Mouse (Mus musculus) telencephalon, adult 2 months (tissue): ENCODE data around the gene Il1a.
A peak's percentile ranks its signal among the peaks of the same experiment; 100 is the strongest.

Source experiments
- DNase-seq: peaks from one replicate; pipeline ENCODE4 v3.0.0-alpha.2; 2011; ENCODE audit warnings: low read depth, low spot score

The Il1a gene

GRCm38 (mm10) chr2:129263073-129263472 lies 46.7 kb downstream of the Il1a start:
- DNase-seq: peak; percentile 15

GRCm38 (mm10) chr2:129261151-129261794 lies 48.5 kb downstream of the Il1a start:
- DNase-seq: no peak

GRCm38 (mm10) chr2:129260646-129261045 lies 49.1 kb downstream of the Il1a start:
- no peak for DNase-seq

GRCm38 (mm10) chr2:129258475-129259211 lies 51.1 kb downstream of the Il1a start:
- DNase-seq: peak; percentile 62

- DNase-seq: no peak
These were observed 51.7 kb downstream of the Il1a start for GRCm38 (mm10) chr2:129258056-129258455.

GRCm38 (mm10) chr2:129256006-129256405 lies 53.8 kb downstream of the Il1a start:
- DNase-seq: no peak

GRCm38 (mm10) chr2:129254076-129254475 lies 55.7 kb downstream of the Il1a start:
- DNase-seq: no peak

GRCm38 (mm10) chr2:129253631-129253970 lies 56.2 kb downstream of the Il1a start:
- DNase-seq: no peak

GRCm38 (mm10) chr2:129252836-129253630 lies 56.7 kb downstream of the Il1a start:
- no peak for DNase-seq
